Mouse (Mus musculus): ENCODE measurements around the gene Crat. TPM values are rescaled to one million over a fixed set of nuclear protein-coding genes. Genes with fewer than 3 reads are reported as not detected.

Gene Crat
- polyA plus RNA-seq, 1 experiment = 560 TPM

- Histone ChIP-seq H3K4me1 (ENCODE audit: control insufficient read depth, insufficient read depth, insufficient read length, low read length) (peaks cover 15% of the 10 kb centered on the region), H3K4me3 (ENCODE audit: insufficient read depth, low read depth, low read length) (peak overlapping the region; percentile 89), H3K27ac (replicated peaks; ENCODE audit: low read depth, low read length) (peak overlapping the region; percentile 63)
Observed at GRCm38 (mm10) chr2:30357552-30358510, 57.8 kb downstream of the Crat start.

GRCm38 (mm10) chr2:30356906-30357305 lies 58.7 kb downstream of the Crat start:
- H3K4me3 ChIP-seq (ENCODE audit: insufficient read depth, low read depth, low read length) = no peak overlapping the region; the same call in 1 of the 2 replicates

GRCm38 (mm10) chr2:30356266-30356665 lies 59.3 kb downstream of the Crat start:
- H3K27ac ChIP-seq (replicated peaks; ENCODE audit: low read depth, low read length) = no peak overlapping the region
- H3K4me1 ChIP-seq (ENCODE audit: control insufficient read depth, insufficient read depth, insufficient read length, low read length) = peaks cover 15% of the 10 kb centered on the region
- no peak overlapping the region for H3K4me3 ChIP-seq (ENCODE audit: insufficient read depth, low read depth, low read length)

More at GRCm38 (mm10) chr2:30356906-30357305, 58.7 kb downstream of the Crat start:
- H3K27ac ChIP-seq (replicated peaks; ENCODE audit: low read depth, low read length) = no peak overlapping the region
- peaks cover 15% of the 10 kb centered on the region for H3K4me1 ChIP-seq (ENCODE audit: control insufficient read depth, insufficient read depth, insufficient read length, low read length)

- H3K4me3 ChIP-seq (ENCODE audit: insufficient read depth, low read depth, low read length) = no peak overlapping the region
- H3K4me1 ChIP-seq (ENCODE audit: control insufficient read depth, insufficient read depth, insufficient read length, low read length) = peaks cover 15% of the 10 kb centered on the region
- H3K27ac ChIP-seq (replicated peaks; ENCODE audit: low read depth, low read length) = no peak overlapping the region
Observed at GRCm38 (mm10) chr2:30355861-30356260, 59.8 kb downstream of the Crat start.

GRCm38 (mm10) chr2:30351149-30351548 lies 64.5 kb downstream of the Crat start:
- peaks cover 3% of the 10 kb centered on the region for H3K4me1 ChIP-seq (ENCODE audit: control insufficient read depth, insufficient read depth, insufficient read length, low read length)
- H3K4me3 ChIP-seq (ENCODE audit: insufficient read depth, low read depth, low read length) = no peak overlapping the region
- H3K27ac ChIP-seq (replicated peaks; ENCODE audit: low read depth, low read length) = peak overlapping the region; percentile 41; the same call in 1 of the 2 replicates

Other genes starting within 250 kb of the Crat start
- gene Endog, start 244.3 kb downstream of the Crat start, polyA plus RNA-seq (2012; ENCODE audit: insufficient read depth, insufficient read length, missing spikeins) = 64.4 and 85.8 TPM in 2 replicates
- gene Spout1, start 237.4 kb downstream of the Crat start, polyA plus RNA-seq (2012; ENCODE audit: insufficient read depth, insufficient read length, missing spikeins) = 11.0 and 12.7 TPM in 2 replicates
- gene Kyat1, start 210.0 kb downstream of the Crat start, polyA plus RNA-seq (2012; ENCODE audit: insufficient read depth, insufficient read length, missing spikeins) = 17.4 and 19.1 TPM in 2 replicates
- 11.9 and 14.8 TPM in 2 replicates for gene Lrrc8a, start 178.1 kb downstream of the Crat start, polyA plus RNA-seq (2012; ENCODE audit: insufficient read depth, insufficient read length, missing spikeins)
- not detected in 2 replicates for gene Gm28035, start 175.2 kb downstream of the Crat start, polyA plus RNA-seq (2012; ENCODE audit: insufficient read depth, insufficient read length, missing spikeins)
- gene Phyhd1, start 149.6 kb downstream of the Crat start, polyA plus RNA-seq (2012; ENCODE audit: insufficient read depth, insufficient read length, missing spikeins) = 16.2 and 19.3 TPM in 2 replicates
- gene Gm28038, start 134.8 kb downstream of the Crat start, polyA plus RNA-seq (2012; ENCODE audit: insufficient read depth, insufficient read length, missing spikeins) = not detected in 2 replicates
- 37.8 and 40.5 TPM in 2 replicates for gene Dolk, start 129.5 kb downstream of the Crat start, polyA plus RNA-seq (2012; ENCODE audit: insufficient read depth, insufficient read length, missing spikeins)
- 10.9 and 19.5 TPM in 2 replicates for gene Nup188, start 129.4 kb downstream of the Crat start, polyA plus RNA-seq (2012; ENCODE audit: insufficient read depth, insufficient read length, missing spikeins)
- gene Sh3glb2, start 56.5 kb downstream of the Crat start, polyA plus RNA-seq (2012; ENCODE audit: insufficient read depth, insufficient read length, missing spikeins) = 66.4 and 76.9 TPM in 2 replicates
- gene Miga2, start 51.6 kb downstream of the Crat start, polyA plus RNA-seq (2012; ENCODE audit: insufficient read depth, insufficient read length, missing spikeins) = 77.1 and 78.5 TPM in 2 replicates
- gene Dolpp1, start 23.6 kb downstream of the Crat start, polyA plus RNA-seq (2012; ENCODE audit: insufficient read depth, insufficient read length, missing spikeins) = 10.4 and 13.8 TPM in 2 replicates
- gene Ptpa, start 226 bp upstream of the Crat start, polyA plus RNA-seq (2012; ENCODE audit: insufficient read depth, insufficient read length, missing spikeins) = 83.8 and 94.3 TPM in 2 replicates
- 2.5 and 3.5 TPM in 2 replicates for gene Ier5l, start 58.4 kb upstream of the Crat start, polyA plus RNA-seq (2012; ENCODE audit: insufficient read depth, insufficient read length, missing spikeins)
- gene Cstad, start 179.2 kb upstream of the Crat start, polyA plus RNA-seq (2012; ENCODE audit: insufficient read depth, insufficient read length, missing spikeins) = not detected in 2 replicates